Mouse (Mus musculus) heart, embryonic 16.5 days (tissue): ENCODE results near the gene Rbm28. TPM values are rescaled to one million over a fixed set of nuclear protein-coding genes. Genes with fewer than 3 reads are reported as not detected.

ENCODE experiments used
- ATAC-seq: fragments of 200-750 bp; cut with Nextera tagmentation; replicated peaks from 2 replicates; pipeline ENCODE4 v1.8.0; 2017; ENCODE audit warnings: moderate number of reproducible peaks; ENCODE audit not compliant: insufficient read depth, low FRiP score; ENCODE audit errors: extremely low read depth
- H3K27ac ChIP-seq: fragments of 300-500 bp; sonication (generic); 2 replicates; pipeline ENCODE4 v1.5.1; 2014; ENCODE audit warnings: mild to moderate bottlenecking, low read length, control low read depth, moderate library complexity
- H3K27me3 ChIP-seq: fragments of 300-500 bp; sonication (generic); 2 replicates; pipeline ENCODE4 v1.6.1; 2014; ENCODE audit warnings: low read length, mixed read lengths; ENCODE audit not compliant: control insufficient read depth, insufficient read depth
- H3K36me3 ChIP-seq: fragments of 300-500 bp; sonication (generic); 2 replicates; pipeline ENCODE4 v1.6.1; 2014; ENCODE audit not compliant: control insufficient read depth, insufficient read depth
- H3K4me1 ChIP-seq: fragments of 300-500 bp; sonication (generic); 2 replicates; pipeline ENCODE4 v1.6.1; 2014; ENCODE audit warnings: low read length, mixed read lengths; ENCODE audit not compliant: control insufficient read depth, insufficient read depth
- H3K4me2 ChIP-seq: fragments of 300-500 bp; sonication (generic); 2 replicates; pipeline ENCODE4 v1.6.1; 2014; ENCODE audit warnings: low read depth, mild to moderate bottlenecking, control low read depth, low read length
- H3K4me3 ChIP-seq: fragments of 300-500 bp; sonication (generic); 2 replicates; pipeline ENCODE4 v1.5.1; 2014; ENCODE audit warnings: mild to moderate bottlenecking, control low read depth, low read length
- H3K9ac ChIP-seq: fragments of 300-500 bp; sonication (generic); 2 replicates; pipeline ENCODE4 v1.6.1; 2014; ENCODE audit warnings: low read length, control low read depth
- H3K9me3 ChIP-seq: fragments of 300-500 bp; sonication (generic); replicated peaks from 2 replicates; pipeline ENCODE4 v1.6.1; 2016; ENCODE audit warnings: low read length; ENCODE audit not compliant: control insufficient read depth
- WGBS: fragments of 180-500 bp; shearing (Covaris S2); extraction: QIAGEN DNeasy Blood & Tissue Kit; methylation state at CpG from one replicate; pipeline ENCODE4 v1.1.7; 2014; 5-methylcytosine and 5-hydroxymethylcytosine counted together
- polyA plus RNA-seq: library from polyadenylated mRNA; unstranded; fragments of >200 nt; fragmentation: Nextera tagmentation; extraction: Ambion mirVana; gene quantifications from 2 replicates; pipeline ENCODE4 v1.2.1, GENCODE M21; 2015

Rbm28 gene
- 23.5 and 26.1 TPM in 2 replicates for polyA plus RNA-seq

DNA sequence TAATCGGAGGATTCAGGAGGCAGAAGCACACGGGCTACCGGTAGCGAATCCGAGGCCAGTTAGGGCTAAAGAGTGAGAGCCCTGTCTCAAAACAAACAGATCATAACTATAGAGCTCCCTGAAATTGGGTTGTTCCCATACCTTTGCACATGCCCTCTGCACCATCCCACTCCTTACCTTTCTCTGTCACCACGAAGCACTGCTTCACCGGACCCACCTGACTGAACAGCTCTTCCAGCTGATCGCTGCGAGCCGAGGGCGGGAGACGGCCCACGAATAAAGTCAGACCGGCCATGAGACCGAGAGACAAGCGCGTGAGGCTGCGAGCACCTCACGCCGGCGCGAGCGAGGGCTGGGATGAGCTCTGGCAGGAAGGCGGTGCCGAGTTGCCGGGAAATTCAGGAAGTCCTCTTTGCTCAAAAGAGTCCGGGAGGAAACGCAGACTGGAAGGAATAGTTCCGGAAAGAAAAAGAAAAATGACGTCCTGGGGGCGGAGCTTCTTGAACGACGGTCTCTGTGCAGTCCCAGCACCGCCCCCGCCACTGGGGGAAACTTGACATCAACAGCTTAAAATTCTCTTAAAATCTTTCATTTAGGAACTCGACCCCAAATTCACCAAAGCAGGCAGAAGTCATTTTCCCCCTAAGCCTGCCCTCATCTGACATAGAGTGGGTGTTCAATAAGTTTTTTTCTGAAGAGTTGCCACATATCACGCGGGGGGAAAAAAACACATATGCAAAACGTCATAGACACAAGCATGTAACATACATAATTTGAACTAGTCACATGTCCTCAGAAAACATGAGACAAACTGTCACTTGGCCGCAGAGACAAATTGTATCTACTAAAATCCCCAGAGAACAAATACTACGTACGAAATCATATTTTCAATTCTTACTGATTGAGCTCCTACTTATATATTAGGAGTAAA, at the start of gene Rbm28:
Rbm28 (minus strand) TSS at position 693 of the 931 bp plus-strand sequence.
- peak; percentile 76 for ATAC-seq
- Histone ChIP-seq H3K9ac (peak within 1 kb of the TSS; percentile 90), H3K27me3 (peaks cover 20% of the 10 kb centered on the region), H3K4me3 (peak within 1 kb of the TSS; percentile 95), H3K36me3 (no peaks in the 10 kb centered on the region), H3K27ac (peak within 1 kb of the TSS; percentile 50), H3K4me1 (peaks cover 13% of the 10 kb centered on the region), H3K4me2 (peak within 1 kb of the TSS; percentile 93), H3K9me3 (no peaks in the 10 kb centered on the region)
- 8% methylated on average over 42 of the region's 42 CpGs for WGBS

DNA sequence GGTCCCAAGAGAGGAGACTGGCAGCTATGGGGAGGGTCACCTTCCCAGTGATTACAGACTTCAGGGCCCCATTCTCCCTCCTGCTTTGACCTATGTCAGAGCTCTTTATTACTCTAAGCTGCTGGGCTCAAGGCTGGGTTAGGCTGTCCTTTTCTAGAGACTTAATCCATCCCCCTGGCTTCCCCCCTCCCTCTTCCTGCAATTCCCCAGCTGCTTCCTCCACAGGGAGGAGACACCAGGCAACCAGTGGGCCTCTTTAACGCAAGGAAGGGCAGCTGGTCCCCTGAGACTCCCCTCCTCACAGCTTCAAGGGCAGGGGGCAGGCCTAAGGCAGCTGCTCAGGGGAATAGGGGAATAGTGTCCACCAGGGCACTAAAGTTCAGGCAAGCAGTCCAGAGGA, 49.4 kb upstream of the Rbm28 start:
- no peak overlapping the region for H3K9ac ChIP-seq
- no peak overlapping the region for H3K4me3 ChIP-seq
- no peak overlapping the region for H3K4me2 ChIP-seq
- H3K9me3 ChIP-seq, result no peaks in the 10 kb centered on the region
- 31% methylated on average over 1 of the region's 1 CpGs for whole genome bisulfite sequencing
- H3K36me3 ChIP-seq, result no peaks in the 10 kb centered on the region
- ATAC-seq, result no peak
- H3K4me1 ChIP-seq, result peaks cover 19% of the 10 kb centered on the region
- no peaks in the 10 kb centered on the region for H3K27me3 ChIP-seq
- no peak overlapping the region for H3K27ac ChIP-seq

GRCm38 (mm10) chr6:29213436-29213835, 48.6 kb upstream of the Rbm28 start:
- H3K27ac ChIP-seq, result no peak overlapping the region
- no peak for ATAC-seq
- no peaks in the 10 kb centered on the region for H3K9me3 ChIP-seq

GRCm38 (mm10) chr6:29211806-29212492, 47.1 kb upstream of the Rbm28 start:
- peak; percentile 78 for ATAC-seq
- Histone ChIP-seq H3K27me3 (no peaks in the 10 kb centered on the region), H3K27ac (peak overlapping the region; percentile 60), H3K4me3 (peak overlapping the region; percentile 74), H3K4me1 (peaks cover 19% of the 10 kb centered on the region), H3K9me3 (no peaks in the 10 kb centered on the region), H3K4me2 (peak overlapping the region; percentile 82), H3K9ac (peak overlapping the region; percentile 86), H3K36me3 (no peaks in the 10 kb centered on the region)
- under 1% methylated on average over 64 of the region's 66 CpGs for WGBS

More at GRCm38 (mm10) chr6:29213436-29213835, 48.6 kb upstream of the Rbm28 start:
- Histone ChIP-seq H3K9ac (no peak overlapping the region), H3K4me3 (no peak overlapping the region), H3K4me1 (peaks cover 19% of the 10 kb centered on the region), H3K27me3 (no peaks in the 10 kb centered on the region), H3K36me3 (no peaks in the 10 kb centered on the region), H3K4me2 (no peak overlapping the region)
- 55% methylated on average over 5 of the region's 5 CpGs for WGBS

GRCm38 (mm10) chr6:29211146-29211545, 46.3 kb upstream of the Rbm28 start:
- Histone ChIP-seq H3K9ac (peak overlapping the region; percentile 86), H3K4me1 (peaks cover 16% of the 10 kb centered on the region), H3K27me3 (no peaks in the 10 kb centered on the region), H3K36me3 (peaks cover 3% of the 10 kb centered on the region), H3K4me3 (peak overlapping the region; percentile 74), H3K9me3 (no peaks in the 10 kb centered on the region), H3K4me2 (peak overlapping the region; percentile 82), H3K27ac (no peak overlapping the region)
- 15% methylated on average over 7 of the region's 7 CpGs for WGBS
- no peak for ATAC-seq

DNA sequence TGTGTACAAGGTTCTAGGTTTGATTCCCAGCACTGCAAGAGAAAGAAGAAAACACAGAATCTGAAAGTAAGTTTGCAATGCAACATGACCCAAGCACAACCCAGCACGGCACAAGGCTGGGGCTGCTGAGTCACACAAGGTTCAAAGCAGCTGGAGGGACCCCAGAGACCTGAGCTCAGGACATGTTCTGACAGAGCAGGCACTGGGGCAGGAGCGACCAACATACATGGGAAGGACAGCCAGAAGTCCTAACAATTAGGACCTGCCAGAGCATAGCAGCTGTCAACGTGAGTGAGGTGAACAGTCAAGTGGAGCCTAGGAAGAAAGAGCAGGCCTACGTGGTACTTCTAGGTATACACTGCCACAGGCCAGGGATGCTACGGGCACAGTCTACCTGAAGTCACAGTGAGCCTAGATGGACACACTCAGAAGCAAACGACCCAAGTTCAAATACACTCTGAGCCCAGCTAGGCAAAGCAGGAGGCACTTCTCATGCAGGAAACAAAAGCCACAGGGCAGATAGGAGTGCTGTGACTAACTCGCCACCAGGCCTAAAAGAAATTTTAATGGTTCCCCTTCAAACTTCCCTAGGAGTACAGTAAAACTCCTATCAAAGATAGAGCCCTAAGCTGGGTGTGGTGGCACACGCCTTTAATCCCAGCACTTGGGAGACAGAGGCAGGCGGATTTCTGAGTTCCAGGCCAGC, 45.6 kb upstream of the Rbm28 start:
- Histone ChIP-seq H3K4me1 (peaks cover 16% of the 10 kb centered on the region), H3K9ac (no peak overlapping the region), H3K4me3 (no peak overlapping the region), H3K4me2 (no peak overlapping the region), H3K27me3 (no peaks in the 10 kb centered on the region), H3K36me3 (peaks cover 7% of the 10 kb centered on the region), H3K9me3 (no peaks in the 10 kb centered on the region), H3K27ac (no peak overlapping the region)
- 77% methylated on average over 9 of the region's 9 CpGs for WGBS
- ATAC-seq, result no peak

DNA sequence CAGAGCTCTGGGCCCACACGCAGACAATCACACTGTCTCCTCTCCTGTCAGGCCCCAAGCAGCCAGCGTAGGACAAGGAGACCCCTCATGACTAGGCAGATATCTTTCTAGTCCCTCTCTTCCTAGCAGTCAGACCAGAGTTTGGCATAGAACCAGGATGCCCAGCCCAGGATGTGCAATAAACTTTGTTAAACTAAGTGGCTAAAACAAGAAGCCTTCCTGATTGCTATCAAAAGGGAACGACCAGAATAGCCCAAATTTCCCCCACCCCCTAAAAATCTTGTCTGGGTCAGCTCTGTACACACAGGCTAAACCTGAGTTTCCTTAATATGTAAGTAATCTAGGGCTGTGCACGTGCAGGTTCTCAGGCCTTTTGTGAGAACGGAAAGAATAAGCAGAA, 43.4 kb upstream of the Rbm28 start:
- H3K9ac ChIP-seq, result no peak overlapping the region
- no peak overlapping the region for H3K4me3 ChIP-seq
- peaks cover 17% of the 10 kb centered on the region for H3K36me3 ChIP-seq
- no peaks in the 10 kb centered on the region for H3K27me3 ChIP-seq
- H3K4me2 ChIP-seq, result no peak overlapping the region
- peaks cover 10% of the 10 kb centered on the region for H3K4me1 ChIP-seq
- WGBS, result 68% methylated on average over 5 of the region's 5 CpGs
- ATAC-seq, result no peak
- H3K27ac ChIP-seq, result no peak overlapping the region
- no peaks in the 10 kb centered on the region for H3K9me3 ChIP-seq

GRCm38 (mm10) chr6:29207017-29207416, 42.2 kb upstream of the Rbm28 start:
- no peak overlapping the region for H3K4me2 ChIP-seq
- no peak overlapping the region for H3K27ac ChIP-seq
- H3K4me3 ChIP-seq, result no peak overlapping the region
- 80% methylated on average over 5 of the region's 5 CpGs for whole genome bisulfite sequencing
- no peaks in the 10 kb centered on the region for H3K27me3 ChIP-seq
- H3K9me3 ChIP-seq, result no peaks in the 10 kb centered on the region
- no peak for ATAC-seq
- H3K9ac ChIP-seq, result no peak overlapping the region
- H3K36me3 ChIP-seq, result peaks cover 22% of the 10 kb centered on the region
- H3K4me1 ChIP-seq, result peaks cover 8% of the 10 kb centered on the region
